Mouse (Mus musculus): ENCODE results near the gene Celsr2.

DNA sequence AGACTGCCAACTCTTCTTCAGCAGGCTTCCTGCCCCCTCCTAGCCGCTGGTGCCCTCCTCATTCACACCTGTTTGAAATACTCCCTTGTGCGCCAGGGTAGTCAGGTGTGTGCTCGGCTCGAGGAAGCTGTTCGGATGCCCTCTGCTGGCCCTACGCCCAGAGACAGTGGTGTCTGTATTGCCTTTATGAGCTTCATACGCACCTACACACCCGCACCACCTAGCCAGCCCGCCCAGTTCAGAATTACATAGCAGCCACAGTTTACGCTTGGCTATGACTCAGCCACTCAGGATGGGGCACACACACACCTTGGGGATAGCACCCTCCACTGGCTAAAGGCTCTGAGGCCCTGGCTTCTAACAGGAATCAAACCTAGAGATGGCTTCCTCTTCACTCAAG lies 43.5 kb upstream of the Celsr2 start:
- no peak for TF ChIP-seq CTCF (IDR thresholded peaks at IDR 0.05; ENCODE audit: low read depth, low read length)
- no peak for TF ChIP-seq GATA1 (IDR thresholded peaks at IDR 0.05; ENCODE audit: borderline replicate concordance, low read length)
- TF ChIP-seq POLR2AphosphoS5 (IDR thresholded peaks at IDR 0.05; ENCODE audit: insufficient replicate concordance, low read depth, low read length) = no peak
- no peak for TF ChIP-seq GATA2 (IDR thresholded peaks at IDR 0.05; ENCODE audit: borderline replicate concordance, low read depth, low read length)

All from G1E (cell line).